Mouse (Mus musculus) embryonic fibroblast, embryonic 13.5 days (primary cell): ENCODE measurements around the gene Bhmt2. TPM values are rescaled to one million over a fixed set of nuclear protein-coding genes. Genes with fewer than 3 reads are reported as not detected.

ENCODE experiments used
- H3K27ac ChIP-seq: 2 replicates; pipeline ENCODE4 v1.5.1; 2012; ENCODE audit warnings: low read length, control low read depth, inconsistent platforms; ENCODE audit not compliant: insufficient read depth
- H3K4me1 ChIP-seq: 2 replicates; pipeline ENCODE4 v1.6.1; 2011; ENCODE audit warnings: low read length; ENCODE audit not compliant: control insufficient read depth, insufficient read depth
- H3K4me3 ChIP-seq: 2 replicates; pipeline ENCODE4 v1.5.1; 2011; ENCODE audit warnings: mild to moderate bottlenecking, control low read depth, low read length; ENCODE audit not compliant: insufficient read depth
- CTCF ChIP-seq: IDR thresholded peaks from 2 replicates; pipeline ENCODE4 v1.5.1; 2011; ENCODE audit warnings: mild to moderate bottlenecking, control low read depth, low read length, moderate library complexity, borderline replicate concordance; ENCODE audit not compliant: insufficient read depth
- POLR2A ChIP-seq: IDR thresholded peaks from 2 replicates; pipeline ENCODE4 v1.6.1; 2011; ENCODE audit warnings: low read depth, mild to moderate bottlenecking, control low read depth, low read length, moderate library complexity
- polyA plus RNA-seq: library from polyadenylated mRNA; stranded (reverse); fragments of >200 nt; gene quantifications from 2 replicates; pipeline ENCODE4 v1.2.4, GENCODE M21; 2011; ENCODE audit warnings: low read depth; ENCODE audit not compliant: missing spikeins, insufficient read length

Gene Bhmt2
- polyA plus RNA-seq, 1 experiment: not detected

- TF ChIP-seq POLR2A: no peak
- TF ChIP-seq CTCF: no peak
- no peaks in the 10 kb centered on the region for H3K4me1 ChIP-seq
- H3K27ac ChIP-seq: no peak overlapping the region
- H3K4me3 ChIP-seq: no peak overlapping the region
Measured at GRCm38 (mm10) chr13:93698866-93699265, 24.8 kb upstream of the Bhmt2 start.

GRCm38 (mm10) chr13:93690821-93691220 lies 16.7 kb upstream of the Bhmt2 start:
- Histone ChIP-seq H3K4me3 (no peak overlapping the region), H3K27ac (no peak overlapping the region), H3K4me1 (no peaks in the 10 kb centered on the region)
- TF ChIP-seq CTCF (no peak), POLR2A (no peak)

GRCm38 (mm10) chr13:93689566-93689965 lies 15.5 kb upstream of the Bhmt2 start:
- Histone ChIP-seq H3K27ac (no peak overlapping the region), H3K4me1 (no peaks in the 10 kb centered on the region), H3K4me3 (no peak overlapping the region)
- TF ChIP-seq POLR2A (no peak), CTCF (no peak)

- Histone ChIP-seq H3K27ac (no peak overlapping the region), H3K4me1 (no peaks in the 10 kb centered on the region), H3K4me3 (no peak overlapping the region)
- no peak for TF ChIP-seq POLR2A
- no peak for TF ChIP-seq CTCF
Measured at GRCm38 (mm10) chr13:93687321-93687720, 13.2 kb upstream of the Bhmt2 start.

- Histone ChIP-seq H3K4me1 (no peaks in the 10 kb centered on the region), H3K4me3 (no peak overlapping the region), H3K27ac (no peak overlapping the region)
- TF ChIP-seq POLR2A (no peak), CTCF (no peak)
Measured at GRCm38 (mm10) chr13:93685226-93685625, 11.1 kb upstream of the Bhmt2 start.

GRCm38 (mm10) chr13:93683336-93683735 lies 9.2 kb upstream of the Bhmt2 start:
- TF ChIP-seq POLR2A (no peak), CTCF (no peak)
- Histone ChIP-seq H3K4me1 (no peaks in the 10 kb centered on the region), H3K27ac (no peak overlapping the region), H3K4me3 (no peak overlapping the region)

GRCm38 (mm10) chr13:93676864-93677263 lies 2.8 kb upstream of the Bhmt2 start:
- TF ChIP-seq CTCF (no peak), POLR2A (no peak)
- no peak overlapping the region for H3K27ac ChIP-seq
- H3K4me3 ChIP-seq: no peak overlapping the region
- H3K4me1 ChIP-seq: no peaks in the 10 kb centered on the region

GRCm38 (mm10) chr13:93673296-93673695 lies 806 bp downstream of the Bhmt2 start:
- TF ChIP-seq POLR2A: no peak
- TF ChIP-seq CTCF: no peak
- Histone ChIP-seq H3K4me1 (no peaks in the 10 kb centered on the region), H3K4me3 (no peak overlapping the region), H3K27ac (no peak overlapping the region)

GRCm38 (mm10) chr13:93672371-93672770 lies 1.7 kb downstream of the Bhmt2 start:
- TF ChIP-seq CTCF: no peak
- Histone ChIP-seq H3K4me1 (no peaks in the 10 kb centered on the region), H3K4me3 (no peak overlapping the region), H3K27ac (no peak overlapping the region)

- H3K4me3 ChIP-seq: no peak overlapping the region
- TF ChIP-seq CTCF: no peak
- no peak overlapping the region for H3K27ac ChIP-seq
- no peaks in the 10 kb centered on the region for H3K4me1 ChIP-seq
Measured at GRCm38 (mm10) chr13:93667586-93667985, 6.5 kb downstream of the Bhmt2 start.

GRCm38 (mm10) chr13:93657941-93658340 lies 16.2 kb downstream of the Bhmt2 start:
- Histone ChIP-seq H3K27ac (no peak overlapping the region), H3K4me3 (no peak overlapping the region), H3K4me1 (no peaks in the 10 kb centered on the region)
- TF ChIP-seq POLR2A: no peak
- no peak for TF ChIP-seq CTCF
